Comparison of ENCODE assay signal across 25 mouse cellular contexts in the genomic region with DNA sequence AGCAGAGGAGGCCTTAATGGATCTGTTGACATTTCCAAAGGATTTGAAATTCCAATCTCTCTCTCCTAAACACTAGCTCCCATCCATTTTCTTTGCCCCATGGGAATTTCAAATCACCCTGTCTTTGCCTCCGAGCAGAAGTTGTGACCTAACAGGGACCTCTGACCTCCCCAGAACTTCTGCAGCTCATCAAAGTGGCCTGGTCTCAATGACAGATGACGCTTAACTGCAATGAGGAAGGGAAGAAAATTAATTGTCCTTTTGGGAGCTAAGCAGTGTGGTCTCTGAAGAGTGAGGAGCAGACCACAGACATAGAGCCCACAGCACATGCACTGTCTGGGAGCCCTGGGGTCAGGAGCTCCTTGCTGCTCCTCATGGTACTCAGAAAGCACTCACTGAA.
"Had no signal": no experiment of that assay in that cellular context is flagged by ENCODE, and none has a peak within 500 bp of the region (broad histone marks: within the 10 kb centered on the region; RNA-seq: fewer than 3 reads in every experiment).

No protein-coding gene starts in this region.

- ATAC-seq: liver, embryonic 12.5 days; midbrain, embryonic 15.5 days had no signal

- H3K27ac ChIP-seq: kidney, postnatal 0 days; layer of hippocampus, adult 2 months; limb, embryonic 10.5 days; limb, embryonic 13.5 days; liver, embryonic 12.5 days; liver, embryonic 15.5 days; macrophage; midbrain, embryonic 15.5 days; neural tube, embryonic 12.5 days; neural tube, embryonic 15.5 days; stomach, postnatal 0 days had no signal

- H3K4me3 ChIP-seq: layer of hippocampus, adult 2 months; limb, embryonic 10.5 days; limb, embryonic 13.5 days; liver, embryonic 12.5 days; liver, embryonic 15.5 days; midbrain, embryonic 15.5 days; neural tube, embryonic 12.5 days; neural tube, embryonic 15.5 days had no signal

- H3K9me3 ChIP-seq: limb, embryonic 10.5 days; liver, embryonic 15.5 days; midbrain, embryonic 15.5 days; neural tube, embryonic 12.5 days; neural tube, embryonic 15.5 days had no signal

- H3K27me3 ChIP-seq: limb, embryonic 13.5 days; liver, embryonic 12.5 days; liver, embryonic 15.5 days; midbrain, embryonic 15.5 days; neural tube, embryonic 12.5 days; neural tube, embryonic 15.5 days had no signal

- H3K9ac ChIP-seq: limb, embryonic 13.5 days; liver, embryonic 12.5 days; liver, embryonic 15.5 days; midbrain, embryonic 15.5 days; neural tube, embryonic 12.5 days; neural tube, embryonic 15.5 days had no signal

- H3K4me2 ChIP-seq: limb, embryonic 13.5 days; liver, embryonic 12.5 days; liver, embryonic 15.5 days; midbrain, embryonic 11.5 days; midbrain, embryonic 15.5 days; neural tube, embryonic 12.5 days; neural tube, embryonic 15.5 days had no signal

- H3K4me1 ChIP-seq: limb, embryonic 13.5 days; liver, embryonic 12.5 days; liver, embryonic 15.5 days; midbrain, embryonic 15.5 days; neural tube, embryonic 12.5 days; neural tube, embryonic 15.5 days had no signal

- DNase-seq: kidney, adult 18-20 months; kidney, adult 9 months; kidney, postnatal 25 days; layer of hippocampus, adult 9-11 months; liver; lung, adult 18-20 months; lung, postnatal 14 days; right cerebral cortex, adult 18-20 months; right cerebral cortex, postnatal 14 days; right cerebral cortex, postnatal 4 days; thymus, adult 2 months; thymus, postnatal 14 days; thymus, postnatal 4 days had no signal

- H3K36me3 ChIP-seq: limb, embryonic 10.5 days; limb, embryonic 13.5 days; liver, embryonic 12.5 days; liver, embryonic 15.5 days; midbrain, embryonic 15.5 days; neural tube, embryonic 12.5 days; neural tube, embryonic 15.5 days had no signal
